Mouse (Mus musculus) left cerebral cortex, adult 18-20 months (tissue): Measurements from ENCODE around the gene Fam129b. TPM values are rescaled to one million over a fixed set of nuclear protein-coding genes. Genes with fewer than 3 reads are reported as not detected.

Experiments used
- DNase-seq, 2 experiments: peaks; one replicate each; pipeline ENCODE4 v3.0.0; 2021 to 2022; ENCODE audit warnings: low spot score in 2 of 2, mixed read lengths in 1 of 2
- total RNA-seq, 2 experiments: library from RNA; stranded (reverse); gene quantifications; 2 replicates each; pipeline ENCODE4 v1.2.3; 2021

Fam129b gene
- total RNA-seq, 2 experiments from 2014 or later = 29.6 to 35.3 TPM

DNA sequence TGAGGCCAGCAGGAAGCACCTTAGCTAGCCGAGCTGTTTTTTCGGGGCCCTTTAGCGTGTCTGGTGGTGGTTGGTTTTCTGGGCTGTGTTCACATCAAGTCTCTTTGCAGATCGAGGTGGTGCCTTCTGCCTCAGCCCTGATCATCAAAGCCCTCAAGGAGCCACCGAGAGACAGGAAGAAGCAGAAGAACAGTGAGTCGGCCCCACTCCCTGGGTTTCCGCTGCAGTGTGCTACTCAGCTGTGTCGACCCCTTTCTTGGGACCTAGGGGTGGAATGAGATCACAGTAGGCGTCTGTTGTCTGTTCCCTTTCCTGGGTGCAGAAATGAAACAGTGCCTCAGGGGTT lies 86.9 kb downstream of the Fam129b start:
- no peak for DNase-seq

DNA sequence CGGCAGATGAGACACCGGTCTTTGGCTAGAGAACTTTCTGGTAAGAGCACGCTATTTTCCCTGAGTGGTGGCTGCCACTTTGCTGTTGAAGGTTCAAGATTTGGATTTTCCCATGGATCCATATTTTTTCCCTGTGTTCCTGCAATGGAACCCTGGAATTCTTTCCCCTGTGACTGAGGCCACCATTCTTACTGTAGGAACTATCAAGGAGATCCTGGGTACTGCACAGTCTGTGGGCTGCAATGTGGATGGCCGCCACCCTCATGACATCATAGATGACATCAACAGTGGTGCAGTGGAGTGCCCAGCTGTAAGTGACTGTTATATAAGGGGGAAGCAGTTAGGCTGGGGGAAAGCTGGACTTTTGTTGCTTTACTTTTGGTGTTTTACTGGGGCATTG lies 87.6 kb downstream of the Fam129b start:
- DNase-seq = no peak

DNA sequence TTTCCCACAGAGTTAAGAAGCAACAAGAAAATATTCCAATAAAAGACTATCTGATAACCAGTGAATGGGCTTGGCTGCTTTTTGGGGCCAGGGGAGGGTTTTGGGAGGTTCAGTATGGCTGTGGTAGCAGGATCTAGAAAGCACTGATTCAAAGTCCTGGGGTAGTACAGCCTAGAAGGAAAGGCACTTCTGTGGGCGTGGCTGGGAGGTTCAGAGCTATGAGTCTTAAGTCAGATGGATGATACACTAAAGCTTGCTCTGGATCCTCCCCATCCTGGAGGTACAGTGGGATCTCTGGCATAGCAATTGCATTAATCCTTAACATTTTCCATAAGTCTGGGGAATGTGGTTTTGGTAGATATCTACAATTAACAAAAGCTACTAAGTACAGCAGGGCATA lies 88.1 kb downstream of the Fam129b start:
- DNase-seq = no peak

DNA sequence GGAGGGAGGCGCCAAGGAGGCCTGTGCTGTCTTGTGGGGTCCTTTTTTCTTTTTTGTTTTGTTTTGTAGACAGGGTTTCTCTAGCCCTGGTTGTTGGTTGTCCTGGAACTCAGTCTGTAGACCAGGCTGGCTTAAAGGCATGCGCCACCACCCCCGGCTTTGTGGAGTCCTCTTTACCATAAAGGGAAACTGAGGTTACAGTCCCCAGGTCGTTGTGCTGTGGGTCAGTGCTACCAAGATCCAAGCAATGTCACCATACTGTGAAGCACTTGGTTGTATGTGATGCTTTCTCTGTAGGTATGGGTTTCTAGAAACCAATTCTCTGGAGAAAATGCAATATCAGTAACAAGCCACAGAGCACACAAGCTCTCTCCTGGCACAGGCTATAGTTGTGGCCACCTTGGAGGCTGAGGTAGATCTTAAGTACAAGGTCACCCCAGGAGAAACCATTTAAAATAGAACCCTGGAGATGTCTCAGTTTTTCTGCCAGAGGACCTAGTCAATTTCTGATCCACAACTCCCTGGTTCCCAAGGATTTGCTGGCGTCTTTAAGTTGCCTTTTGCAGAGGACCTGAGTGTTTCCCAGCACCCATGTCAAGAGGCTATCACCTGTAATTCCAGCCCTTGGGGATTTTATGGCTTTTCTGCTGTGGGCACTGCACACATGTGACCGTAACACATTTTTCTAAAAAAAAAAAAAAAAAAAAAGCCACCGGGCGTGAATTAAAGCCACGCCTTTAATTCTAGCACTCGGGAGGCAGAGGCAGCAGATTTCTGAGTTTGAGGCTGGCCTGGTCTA lies 88.9 kb downstream of the Fam129b start:
- DNase-seq = no peak

DNA sequence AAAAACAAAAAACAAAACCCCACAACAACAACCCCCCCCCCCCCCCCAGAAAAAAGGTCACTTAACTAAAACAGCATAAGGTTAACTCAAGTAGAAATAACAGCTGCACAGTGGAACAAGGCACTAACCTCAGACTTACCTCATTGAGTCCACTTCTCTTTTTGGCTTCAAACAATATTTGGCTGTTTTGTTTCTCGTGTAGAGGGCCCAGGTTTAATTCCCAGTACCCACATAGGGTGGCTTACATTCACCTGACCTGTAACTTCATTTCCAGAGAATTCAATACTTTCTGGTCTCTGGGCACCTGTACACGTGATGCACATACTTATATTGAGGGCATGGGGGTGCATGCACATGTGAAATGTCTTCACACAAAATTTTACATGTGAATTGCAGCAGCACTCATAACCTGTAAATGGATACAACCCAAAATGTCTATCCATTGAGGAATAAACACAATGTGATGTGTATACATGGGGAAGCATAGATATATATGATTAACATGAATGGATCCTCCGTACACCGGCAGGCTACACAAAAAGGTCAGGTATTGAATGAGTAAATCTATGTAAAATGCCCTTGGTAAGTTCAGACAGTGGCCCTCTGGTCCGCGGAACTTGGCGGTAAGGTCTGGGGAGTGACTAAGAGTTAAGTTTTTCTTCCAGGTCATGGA lies 89.7 kb downstream of the Fam129b start:
- DNase-seq = no peak

DNA sequence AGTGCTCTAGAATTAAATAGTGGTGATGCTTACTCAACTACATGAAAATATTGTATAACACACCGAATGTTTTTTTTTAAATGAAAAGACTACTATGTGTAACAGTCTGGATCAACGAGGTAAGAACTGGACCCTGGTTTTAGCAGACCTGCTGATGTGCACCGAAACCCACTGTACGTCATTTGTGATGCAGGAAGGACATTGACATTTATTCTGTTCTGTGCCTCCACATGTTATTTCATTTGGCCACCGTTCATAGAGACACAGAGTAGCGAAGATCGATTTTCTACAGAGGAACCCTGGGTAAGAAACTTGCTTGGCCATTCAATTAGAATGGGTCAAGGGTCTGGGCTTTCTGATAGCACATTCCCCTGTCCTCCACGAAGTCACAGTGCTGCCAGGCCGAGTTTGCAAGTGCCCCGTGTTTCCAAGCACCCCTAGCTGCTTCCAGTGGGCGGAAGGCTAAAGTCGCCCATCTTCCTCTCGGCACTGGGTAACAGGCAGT lies 90.3 kb downstream of the Fam129b start:
- no peak for DNase-seq

DNA sequence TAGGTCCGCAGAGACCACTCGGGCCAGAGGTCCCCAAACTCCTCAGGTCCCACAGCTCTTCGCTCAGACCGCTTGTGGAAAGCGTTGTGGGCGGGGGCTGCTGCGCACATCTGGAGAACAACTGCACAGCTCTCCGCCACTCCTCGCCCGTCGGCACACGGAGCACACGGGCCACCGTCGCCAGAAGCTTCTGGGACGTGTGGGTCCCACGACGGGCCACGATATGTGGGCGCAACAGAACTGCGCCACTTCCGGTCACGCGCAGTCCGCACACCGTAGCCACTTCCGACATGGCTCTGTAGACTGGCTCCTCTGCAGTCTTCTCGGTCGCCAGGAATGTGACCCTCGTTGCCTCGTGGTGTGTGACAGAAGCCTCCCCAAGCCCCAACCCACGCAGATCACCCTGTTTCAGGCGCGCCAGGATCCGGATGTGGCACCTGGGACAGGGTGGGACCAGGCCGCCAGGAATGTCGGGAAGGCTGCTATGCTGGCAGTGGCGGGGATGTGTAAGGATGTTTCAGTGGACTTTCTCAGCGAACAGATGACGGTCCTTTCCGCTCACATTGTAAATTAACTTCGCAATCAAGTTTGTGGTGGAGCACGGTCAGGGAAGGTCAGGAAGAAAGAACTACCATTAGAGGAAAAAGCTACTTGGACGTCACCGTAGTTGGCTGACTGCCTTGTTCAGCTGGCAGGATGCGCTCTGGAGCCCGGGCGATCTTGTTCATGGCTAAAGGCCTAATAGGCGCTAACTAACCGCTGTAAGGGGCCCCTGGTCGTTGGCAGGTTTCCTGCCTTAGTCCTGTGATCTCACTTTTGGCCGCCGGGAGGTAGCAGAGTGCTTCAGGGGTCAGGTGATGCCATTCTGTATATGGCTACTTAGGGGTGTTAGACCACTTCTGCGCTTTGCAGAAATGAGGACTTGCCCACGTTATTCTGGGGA lies 91.0 kb downstream of the Fam129b start:
- DNase-seq = peak; percentile 82 to 90

DNA sequence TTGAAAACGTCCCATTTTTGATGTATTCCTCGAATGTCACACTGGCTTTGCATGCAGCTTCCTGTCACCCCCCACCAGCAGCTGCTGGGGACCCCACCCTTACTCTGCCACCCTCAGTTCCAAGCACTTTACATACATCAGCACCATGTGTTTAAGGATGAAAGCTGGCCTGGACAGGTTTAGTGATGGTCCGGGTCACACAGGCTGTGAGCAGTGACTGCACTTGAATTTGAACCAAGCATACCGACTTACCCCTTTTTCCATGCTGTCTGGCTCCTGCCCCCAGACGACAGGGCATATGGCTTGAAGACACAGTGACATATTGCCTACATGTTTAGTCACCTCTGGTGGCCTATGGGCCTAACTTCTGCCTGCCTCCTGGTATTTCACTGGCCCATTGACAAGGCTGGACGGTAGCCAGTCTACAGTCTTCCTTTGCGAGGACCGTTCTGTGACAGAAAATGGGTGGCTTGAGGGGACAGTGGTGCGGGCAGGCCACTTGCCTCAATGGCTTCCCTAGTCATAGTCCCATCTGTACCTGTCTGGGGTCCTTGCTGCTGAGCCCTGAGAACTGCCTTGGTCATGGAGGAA lies 92.2 kb downstream of the Fam129b start:
- no peak for DNase-seq

DNA sequence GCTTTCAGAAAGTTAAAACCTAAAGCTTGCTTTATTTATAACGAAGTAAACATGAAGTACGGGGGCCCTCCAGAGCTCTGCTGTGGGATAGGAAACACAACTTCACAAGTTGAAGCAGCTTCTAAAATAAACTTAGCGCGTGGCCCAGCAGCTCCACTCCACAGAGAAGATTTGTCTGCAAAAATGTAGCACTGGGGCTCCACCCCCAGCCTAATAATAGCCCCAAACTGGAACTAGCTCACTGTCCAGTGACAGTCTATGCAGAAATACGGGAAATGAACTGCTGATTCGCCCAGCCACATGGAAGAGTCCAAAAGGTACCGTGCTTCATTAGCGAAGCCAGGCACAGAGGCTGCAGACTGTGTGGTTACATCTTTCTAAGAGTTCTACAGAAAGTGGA lies 93.4 kb downstream of the Fam129b start:
- peak in 1 of 2 experiments; percentile 38 for DNase-seq

DNA sequence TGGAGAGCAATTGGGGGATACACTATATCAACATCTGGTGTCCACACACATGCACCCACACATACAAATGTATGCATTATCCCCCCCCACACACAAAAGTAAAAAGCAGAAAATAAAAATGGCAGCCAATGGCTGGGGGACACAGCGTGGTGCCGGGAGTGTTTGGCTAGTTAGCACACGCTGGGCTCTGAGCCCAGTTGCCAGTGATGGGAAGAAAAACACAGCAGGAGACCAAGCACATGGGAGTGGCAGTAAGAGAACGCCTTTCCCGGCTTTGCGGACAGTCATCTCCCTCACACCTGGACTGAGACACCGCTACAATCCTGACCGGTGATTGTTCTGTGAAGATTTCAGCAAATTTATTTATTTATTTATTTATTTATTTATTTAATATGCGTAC lies 95.3 kb downstream of the Fam129b start:
- no peak for DNase-seq

DNA sequence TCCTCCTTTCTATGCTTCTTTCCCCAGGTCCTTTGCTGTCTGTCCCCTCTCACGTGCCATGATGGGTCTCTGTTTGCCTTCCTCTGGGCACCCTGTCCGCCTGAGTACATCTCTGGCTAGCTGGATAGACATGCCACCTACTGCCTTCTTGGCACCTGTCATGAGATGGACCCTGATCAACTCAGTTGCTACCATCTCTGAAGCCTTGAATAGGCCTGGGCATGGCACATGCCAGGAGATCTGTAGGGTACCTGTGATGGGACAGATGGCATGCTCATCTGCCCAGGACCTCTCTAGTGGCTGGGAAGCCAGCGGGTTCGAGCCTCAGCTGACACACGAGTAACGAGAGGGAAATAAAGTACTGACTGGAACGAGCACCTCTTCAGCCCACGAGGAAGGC lies 98.3 kb downstream of the Fam129b start:
- no peak for DNase-seq

Other genes with a start within 250 kb of the Fam129b start
- gene Eng, start 229.5 kb upstream of the Fam129b start, total RNA-seq = 10 to 100 TPM; 18.4 to 19.9 TPM
- gene Fpgs, start 172.0 kb upstream of the Fam129b start, total RNA-seq = 1 to 10 TPM; 7.6 to 9.0 TPM
- gene Cdk9, start 163.0 kb upstream of the Fam129b start, total RNA-seq = 100 to 1,000 TPM; 128 to 133 TPM
- 10 to 100 TPM; 27.9 to 35.5 TPM for gene Sh2d3c, start 155.1 kb upstream of the Fam129b start, total RNA-seq
- 1 to 10 TPM; 2.2 to 2.8 TPM for gene 6330409D20Rik, start 135.1 kb upstream of the Fam129b start, total RNA-seq
- 10 to 100 TPM; 28.7 to 34.3 TPM for gene Tor2a, start 118.9 kb upstream of the Fam129b start, total RNA-seq
- 1 to 10 TPM in 1 of 2 experiments, under 1 TPM in 1; 0.88 to 1.0 TPM for gene Ttc16, start 100.5 kb upstream of the Fam129b start, total RNA-seq
- gene Ptrh1, start 100.3 kb upstream of the Fam129b start, total RNA-seq = 10 to 100 TPM in 1 of 2 experiments, 1 to 10 TPM in 1; 8.1 to 10.2 TPM
- gene Cfap157, start 91.7 kb upstream of the Fam129b start, total RNA-seq = under 1 TPM; 0.28 to 0.33 TPM
- gene Stxbp1, start 28.9 kb upstream of the Fam129b start, total RNA-seq = 1,000 to 10,000 TPM in 1 of 2 experiments, 100 to 1,000 TPM in 1; 951 to 1,006 TPM
- gene Rpl12, start 85.4 kb downstream of the Fam129b start, total RNA-seq = 100 to 1,000 TPM; 114 to 120 TPM
- gene Lrsam1, start 85.5 kb downstream of the Fam129b start, total RNA-seq = 10 to 100 TPM; 38.7 to 44.6 TPM
- 10 to 100 TPM; 24.0 to 26.1 TPM for gene Slc2a8, start 106.0 kb downstream of the Fam129b start, total RNA-seq